Mouse (Mus musculus) layer of hippocampus, postnatal 10 days (tissue): ENCODE measurements around the gene Chn2. TPM values are rescaled to one million over a fixed set of nuclear protein-coding genes. Genes with fewer than 3 reads are reported as not detected.

ENCODE experiments used
- DNase-seq, 2 experiments: peaks; one replicate each; pipeline ENCODE4 v3.0.0; 2021; ENCODE audit warnings: low spot score in 2 of 2
- total RNA-seq, 2 experiments: library from RNA; stranded (reverse); gene quantifications; 2 replicates each; pipeline ENCODE4 v1.2.3; 2021

Gene Chn2
- total RNA-seq, 2 experiments from 2014 or later: 26.5 to 31.0 TPM

DNA sequence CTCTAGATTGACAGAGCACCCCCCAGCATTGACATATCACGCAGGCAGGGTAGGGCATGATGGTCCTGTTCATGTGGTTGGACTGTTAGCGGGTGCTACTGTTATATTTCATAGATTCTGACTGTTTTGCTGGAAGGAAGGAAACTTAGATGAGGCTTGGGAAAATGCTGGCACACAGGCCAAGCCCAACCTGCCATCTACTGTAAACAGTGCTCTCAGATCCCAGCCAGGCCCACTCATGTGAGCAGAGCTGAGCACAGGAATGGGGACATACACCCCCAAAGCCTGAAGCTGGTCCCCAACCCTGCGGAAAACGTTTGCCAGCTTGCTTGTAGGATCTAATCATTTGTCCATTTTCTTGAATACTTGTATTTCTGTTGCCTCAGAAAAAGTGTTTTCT is 32.1 kb downstream of the Chn2 start:
- DNase-seq: no peak

DNA sequence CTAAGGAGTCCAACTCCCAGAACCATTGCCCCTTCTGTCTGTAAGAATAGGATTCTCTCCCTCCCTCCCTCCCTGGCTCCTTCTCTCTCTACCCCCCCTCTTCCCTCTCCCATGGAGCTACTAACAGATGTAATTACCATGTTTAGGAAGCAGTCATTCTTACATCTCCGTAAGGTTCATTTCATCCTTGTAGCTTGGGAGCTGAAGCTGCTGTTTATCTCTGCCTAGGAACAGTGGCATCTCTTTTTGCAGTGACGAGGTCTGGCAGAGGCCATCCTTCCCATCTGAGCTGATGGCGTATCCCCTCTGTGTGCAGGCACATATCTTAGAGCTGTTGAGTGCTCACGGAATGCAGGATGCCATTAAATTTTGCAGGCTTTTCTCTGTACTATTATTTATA is 35.1 kb downstream of the Chn2 start:
- no peak for DNase-seq

DNA sequence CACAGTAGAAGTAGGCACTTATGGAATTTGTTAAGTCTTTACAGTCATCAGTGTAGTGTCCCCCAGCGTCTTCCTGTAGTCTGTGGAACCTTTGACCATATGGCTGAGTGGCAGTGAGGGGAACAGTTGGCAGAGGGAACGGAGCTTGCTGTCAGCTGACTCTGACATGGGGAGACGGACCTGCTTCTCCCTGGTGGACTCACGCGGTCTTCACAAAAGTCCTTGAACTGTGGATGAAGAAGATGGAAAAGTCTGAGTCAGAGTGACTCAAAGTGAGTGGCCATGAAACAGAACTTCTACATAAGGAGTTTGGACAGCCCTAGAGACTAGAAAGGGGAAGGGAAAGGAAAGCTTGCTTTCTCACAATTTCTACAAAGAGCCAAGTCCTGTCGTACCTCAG is 36.1 kb downstream of the Chn2 start:
- DNase-seq: no peak

DNA sequence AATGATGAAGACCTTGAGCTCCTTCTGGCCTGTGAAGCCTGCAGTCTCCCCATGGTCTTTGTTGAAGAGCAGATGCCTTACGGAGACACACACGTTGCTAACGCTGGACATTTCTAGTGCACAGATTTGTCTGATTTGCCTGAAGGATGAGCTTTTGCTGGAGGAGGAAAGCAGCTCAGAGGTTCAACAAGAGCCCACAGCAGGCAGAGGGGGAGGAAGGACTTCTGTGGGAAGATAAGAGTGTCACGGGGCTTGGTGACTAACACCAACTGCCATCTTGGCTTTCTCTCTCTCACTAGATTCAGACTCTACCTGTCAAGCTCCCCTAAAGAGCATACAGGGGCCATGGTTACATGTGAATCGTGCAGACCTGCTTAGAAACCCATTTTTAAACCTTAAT is 37.3 kb downstream of the Chn2 start:
- no peak for DNase-seq

DNA sequence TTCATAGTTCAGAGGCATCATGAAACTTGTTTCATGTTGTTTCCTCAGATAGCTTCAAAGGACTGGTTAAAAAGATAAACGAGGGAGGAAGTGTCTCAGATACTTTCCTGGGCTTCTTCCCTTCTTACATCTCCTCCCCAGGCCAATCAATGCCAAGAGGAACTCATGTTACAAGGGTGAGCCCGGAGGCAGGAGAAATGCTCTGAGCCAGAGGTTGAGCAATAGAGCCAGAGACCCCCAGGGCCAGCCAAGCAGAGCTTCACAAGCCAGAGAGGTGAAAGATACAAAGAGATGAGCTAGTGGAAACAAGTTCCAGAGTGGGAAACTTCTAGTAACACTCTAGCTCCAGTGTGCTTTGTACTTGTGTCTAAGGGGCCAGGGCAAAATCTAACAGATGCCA is 38.9 kb downstream of the Chn2 start:
- no peak for DNase-seq

DNA sequence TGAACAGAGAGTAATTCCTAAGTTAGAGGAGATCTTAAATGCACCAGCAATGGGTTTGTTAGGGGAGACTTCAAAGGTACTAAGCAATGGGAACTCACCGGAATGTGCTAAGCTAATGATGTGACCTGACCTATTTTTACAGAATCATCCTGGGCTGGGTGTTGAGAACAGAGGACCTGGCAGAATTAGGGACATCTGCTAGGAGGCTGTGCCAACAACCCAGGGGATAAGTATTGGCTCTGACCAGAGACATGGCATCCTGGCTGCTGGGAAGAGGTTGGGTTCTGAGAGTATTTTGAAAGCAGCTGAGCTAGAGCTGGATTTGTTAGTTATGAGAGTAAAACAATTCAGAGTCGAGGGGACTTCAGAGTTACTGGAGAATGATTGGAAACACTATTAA is 40.5 kb downstream of the Chn2 start:
- no peak for DNase-seq

DNA sequence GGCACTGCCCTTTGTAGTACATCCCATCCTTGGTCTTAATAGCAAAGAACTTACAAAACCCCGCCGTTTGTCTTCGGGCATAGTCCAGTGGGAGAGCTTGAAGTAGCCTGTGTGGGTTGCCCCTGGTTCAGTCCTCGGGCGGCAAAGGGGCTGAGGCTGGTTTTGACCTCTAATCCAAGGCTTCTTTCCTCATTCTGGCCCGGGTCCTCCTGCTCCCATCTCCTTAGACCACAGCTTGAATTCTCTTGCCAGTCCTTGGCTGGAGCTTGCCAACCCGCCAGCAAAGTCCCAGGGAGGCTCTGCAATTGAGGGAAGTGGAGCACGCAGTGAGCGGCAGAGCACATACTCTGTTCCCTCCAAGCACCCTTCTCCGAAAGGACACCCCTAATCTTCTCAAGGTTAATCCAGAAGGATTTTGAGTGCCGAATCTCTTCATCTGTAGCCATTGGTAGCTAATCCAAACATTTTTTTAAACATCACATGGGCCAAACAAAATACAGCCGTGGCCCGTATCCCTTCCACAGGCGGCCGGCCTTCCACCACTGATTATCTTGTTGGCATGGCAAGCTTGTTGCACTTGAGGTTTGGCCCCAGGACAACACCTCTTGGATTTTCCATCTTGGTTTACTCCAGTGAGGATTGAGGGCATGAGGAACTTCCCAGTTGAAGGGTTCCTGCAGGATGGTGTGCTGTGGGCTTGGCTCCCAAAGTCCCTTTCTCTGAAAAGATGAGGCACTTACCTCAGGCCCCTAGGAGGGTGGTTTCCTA is 41.3 kb downstream of the Chn2 start:
- no peak for DNase-seq

DNA sequence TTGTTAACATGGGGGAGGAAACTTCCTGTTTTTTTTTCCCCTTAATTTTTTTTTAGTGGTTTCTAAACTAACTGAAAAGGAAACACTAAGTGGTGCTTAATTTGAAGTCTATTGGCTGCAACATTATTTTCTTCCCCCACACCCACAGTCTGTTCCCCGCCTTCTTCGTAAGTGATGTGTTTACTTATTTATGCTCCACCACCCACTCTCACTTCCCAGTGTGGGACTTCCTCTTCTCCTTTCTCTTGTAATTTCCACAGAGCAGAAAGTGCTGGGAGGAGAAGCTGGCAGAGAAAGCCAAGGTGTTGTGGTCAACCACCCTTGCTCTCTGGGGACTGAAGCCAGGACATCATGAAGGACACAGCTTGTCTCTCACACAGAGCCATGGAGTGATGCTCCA is 43.2 kb downstream of the Chn2 start:
- no peak for DNase-seq

DNA sequence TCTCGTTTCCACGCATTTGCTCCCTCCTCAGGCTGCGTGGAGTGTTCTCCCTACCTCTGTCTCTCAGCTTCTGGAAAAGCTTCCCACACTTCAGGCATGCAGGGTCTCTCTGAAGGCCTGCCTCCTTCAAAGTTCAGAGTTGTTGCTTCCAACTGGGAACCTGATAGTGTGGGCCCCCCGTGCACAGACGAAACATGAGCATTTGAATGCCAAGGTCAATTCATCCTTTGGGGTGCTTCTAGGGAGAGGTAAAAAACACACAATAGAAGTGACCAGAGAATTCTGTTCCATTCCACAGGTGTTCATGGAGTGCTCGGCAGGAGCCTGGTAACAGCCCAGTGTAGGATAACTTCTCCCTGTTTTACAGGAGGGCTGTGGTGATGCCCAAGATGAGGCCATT is 44.7 kb downstream of the Chn2 start:
- DNase-seq: no peak

DNA sequence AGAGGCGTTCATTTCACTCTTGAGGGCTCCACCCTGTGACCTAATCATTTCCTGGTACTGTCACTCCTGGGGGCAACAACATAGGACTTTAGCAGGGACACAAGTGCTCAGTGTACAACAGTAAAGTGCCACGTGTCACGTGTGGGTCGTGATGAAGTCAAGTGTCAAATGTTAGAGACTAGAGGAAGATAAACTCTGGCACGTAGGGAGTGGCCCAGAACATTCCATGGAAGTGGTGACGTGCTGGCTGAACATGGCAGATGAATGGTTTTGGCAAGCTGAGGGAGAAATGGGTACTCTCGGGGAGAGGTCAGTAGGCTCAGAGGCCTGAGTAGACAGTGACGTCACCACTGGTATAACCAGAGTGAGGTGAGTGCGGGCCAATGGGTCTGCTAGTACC is 45.7 kb downstream of the Chn2 start:
- DNase-seq: no peak

DNA sequence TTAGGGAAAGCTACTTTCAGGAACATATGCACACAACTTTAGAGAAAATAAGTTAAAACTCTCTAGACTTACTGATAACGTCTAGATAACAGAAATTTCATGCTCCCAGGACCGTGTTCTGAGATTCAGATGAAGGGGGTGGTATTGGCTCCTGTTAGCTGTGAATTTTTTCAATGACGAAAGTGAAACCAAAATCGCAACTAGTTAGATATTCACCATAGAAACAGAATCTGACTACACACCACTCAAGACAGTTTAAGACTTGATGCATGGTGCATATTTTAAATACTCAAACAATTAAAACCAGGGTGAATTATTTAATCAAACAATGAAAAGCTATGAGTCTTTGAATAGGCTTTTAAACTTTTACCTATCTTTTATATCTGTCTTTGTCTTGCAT is 48.8 kb downstream of the Chn2 start:
- no peak for DNase-seq

DNA sequence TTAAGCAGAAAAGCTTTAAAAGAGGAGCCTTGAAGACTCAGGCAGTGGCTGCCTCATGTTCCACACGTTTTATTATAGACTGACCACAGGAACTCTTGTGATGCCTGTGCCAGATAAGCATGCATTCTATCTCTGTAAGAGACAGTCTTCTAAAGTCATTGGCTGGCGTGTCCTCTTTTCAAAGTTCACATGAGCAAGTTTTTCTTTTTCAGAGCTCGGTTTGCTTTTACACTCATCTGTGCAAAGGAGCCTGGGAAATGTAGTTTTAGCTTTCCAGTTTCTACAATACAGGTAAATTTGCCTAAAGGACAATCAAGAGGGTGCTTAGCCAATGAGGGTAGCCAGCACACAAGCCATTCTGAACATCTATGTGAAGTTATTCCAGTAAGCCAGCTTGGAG is 51.5 kb downstream of the Chn2 start:
- DNase-seq: no peak

DNA sequence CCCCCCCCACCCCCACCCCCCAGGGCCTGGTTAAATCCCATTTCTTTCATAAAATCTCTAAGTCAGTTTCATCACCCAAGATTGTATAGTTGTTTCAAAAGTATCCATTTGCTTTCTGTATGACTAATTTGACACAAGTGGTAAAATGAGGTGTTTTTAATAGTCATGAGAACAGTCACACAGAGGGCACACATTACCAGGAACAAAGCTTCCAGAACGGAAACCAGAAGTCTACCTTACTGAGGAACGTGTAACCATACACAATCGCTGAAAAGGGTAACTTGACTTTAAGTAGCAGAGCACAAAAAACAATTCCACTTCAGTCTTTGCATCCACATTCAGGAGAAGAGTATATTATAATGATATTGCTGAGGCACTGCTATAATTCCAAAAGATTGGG is 53.6 kb downstream of the Chn2 start:
- no peak for DNase-seq

DNA sequence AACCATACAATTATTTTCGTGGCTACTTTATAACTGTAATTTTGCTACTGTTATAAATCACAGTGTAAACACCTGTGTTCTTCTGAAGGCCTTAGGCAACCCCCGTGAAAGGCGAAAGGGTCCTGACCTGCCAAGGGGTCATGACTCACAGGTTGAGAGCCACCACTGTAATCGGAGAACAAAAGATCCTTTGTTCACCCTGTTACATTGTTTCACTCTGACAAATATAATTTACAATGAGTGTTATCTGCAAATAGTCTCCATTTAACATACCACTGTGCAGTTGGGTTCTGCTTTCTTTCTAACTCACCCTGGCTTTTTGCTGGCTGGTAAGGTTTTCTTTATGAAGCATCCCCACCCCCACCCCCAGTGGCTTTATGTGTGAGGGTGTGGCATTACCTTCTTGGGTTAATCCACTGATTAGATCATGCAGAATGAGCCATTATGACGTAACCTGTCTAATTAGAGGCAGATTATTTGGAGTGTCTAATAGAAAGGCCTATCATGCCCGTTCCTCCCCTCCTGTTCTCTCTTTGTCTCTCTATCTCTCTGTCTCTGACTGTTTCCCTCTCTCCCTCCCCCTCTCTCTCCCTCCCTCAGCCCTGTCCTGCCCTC is 56.9 kb downstream of the Chn2 start:
- DNase-seq: no peak

DNA sequence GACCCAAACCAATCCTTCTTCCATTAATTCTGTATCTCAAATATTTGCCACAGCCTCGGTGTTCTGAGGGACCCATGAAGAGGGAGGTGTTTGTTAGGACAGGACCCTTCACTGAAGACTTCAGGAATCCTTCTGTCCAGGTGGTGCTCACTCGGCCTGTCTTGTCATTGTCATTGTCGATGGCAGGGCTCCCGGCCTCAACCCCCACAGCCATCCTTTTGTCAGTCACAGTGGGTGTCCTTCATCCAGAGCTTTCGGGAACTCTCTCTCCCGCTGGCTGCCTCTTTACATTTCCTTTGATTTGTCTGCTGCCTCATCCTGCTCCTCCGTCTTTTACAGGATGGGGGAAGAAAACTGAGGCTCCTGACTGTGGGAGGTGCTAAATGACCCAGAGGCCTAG is 57.5 kb downstream of the Chn2 start:
- DNase-seq: no peak

DNA sequence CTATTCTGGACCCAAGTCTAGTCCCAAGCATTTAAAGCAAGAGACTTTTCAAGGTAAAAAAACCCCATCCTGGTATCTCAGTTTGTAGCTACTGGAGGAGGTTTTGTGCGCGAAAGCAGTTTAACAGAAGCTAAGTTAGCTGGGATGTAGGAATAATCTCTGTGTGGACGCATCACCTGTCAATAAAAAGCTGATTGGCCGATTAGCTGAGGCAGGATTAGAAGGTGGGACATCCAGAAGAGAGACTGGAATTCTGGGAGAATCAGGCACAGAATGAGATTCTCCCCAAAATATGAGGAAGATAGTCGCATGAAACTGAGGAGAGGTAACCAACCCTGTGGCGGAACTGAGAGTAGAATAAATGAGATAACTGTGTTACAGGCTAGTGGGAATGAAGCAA is 59.0 kb downstream of the Chn2 start:
- no peak for DNase-seq

DNA sequence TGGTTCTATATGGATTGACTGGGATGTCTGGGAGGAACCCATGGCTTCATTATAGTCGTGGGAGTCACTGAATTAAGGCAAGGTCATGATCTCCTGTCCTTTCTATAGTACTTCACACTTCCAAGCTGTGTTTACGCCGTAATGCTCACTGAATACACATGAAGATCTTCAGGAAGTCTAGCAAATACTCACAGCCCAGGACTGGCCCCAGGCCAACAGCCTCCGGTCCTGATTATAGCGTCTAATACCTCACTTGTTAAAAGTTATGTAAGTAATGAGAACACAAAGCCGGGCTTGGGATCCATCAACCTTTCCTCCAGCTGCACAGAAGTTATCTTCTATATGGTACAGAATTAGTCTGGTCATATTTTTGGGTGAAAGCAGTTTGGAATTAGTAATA is 60.3 kb downstream of the Chn2 start:
- DNase-seq: no peak

DNA sequence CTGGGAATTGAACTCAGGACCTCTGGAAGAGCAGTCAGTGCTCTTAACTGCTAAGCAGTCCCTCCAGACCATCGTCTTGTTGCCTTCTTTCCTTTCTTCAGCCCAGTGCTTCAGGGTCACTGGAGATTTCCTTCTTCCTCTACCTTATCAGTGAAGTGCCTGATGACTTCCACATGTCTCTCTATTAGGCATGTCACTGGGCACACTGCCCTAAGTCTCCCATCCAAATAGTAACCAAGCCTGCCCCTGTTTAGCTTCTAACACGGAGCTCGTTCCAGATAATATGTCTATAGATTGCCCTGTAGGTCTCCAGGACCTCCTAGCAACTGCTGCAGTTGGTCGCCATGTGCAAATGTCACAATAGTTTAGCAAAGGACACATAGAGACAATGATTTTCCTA is 62.9 kb downstream of the Chn2 start:
- DNase-seq: no peak

DNA sequence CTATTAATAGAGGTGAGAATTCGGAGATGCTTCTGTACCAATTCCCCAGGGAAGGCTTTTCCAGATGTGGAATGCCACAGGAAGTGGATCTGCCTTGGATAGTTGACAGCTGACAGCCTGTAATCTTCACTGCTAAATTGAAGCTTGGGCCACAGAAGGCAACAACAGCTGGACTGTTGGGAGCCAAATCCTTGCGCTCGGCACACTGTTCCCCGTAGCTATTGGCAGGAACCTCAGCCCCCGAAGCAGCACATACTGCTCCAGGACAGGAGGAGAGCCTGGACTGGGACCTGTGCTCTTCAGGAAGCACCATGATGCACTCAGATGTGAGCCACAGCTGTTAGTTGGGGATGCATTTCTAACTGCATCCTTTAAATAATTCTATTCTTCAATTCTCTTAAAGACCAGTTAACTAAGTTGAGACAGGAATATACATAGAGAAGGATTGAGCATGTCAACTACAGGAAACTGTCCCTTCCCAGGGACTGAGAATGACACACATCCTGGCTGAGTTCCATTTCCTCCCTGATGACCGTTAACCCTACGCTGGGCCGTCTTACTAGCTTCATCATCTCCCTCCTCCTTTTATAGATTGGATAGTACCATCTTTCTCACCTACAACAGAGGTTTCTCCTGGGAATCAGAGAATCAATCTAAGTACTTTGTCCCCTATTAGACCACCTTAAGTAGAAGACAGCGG is 64.1 kb downstream of the Chn2 start:
- DNase-seq: no peak

DNA sequence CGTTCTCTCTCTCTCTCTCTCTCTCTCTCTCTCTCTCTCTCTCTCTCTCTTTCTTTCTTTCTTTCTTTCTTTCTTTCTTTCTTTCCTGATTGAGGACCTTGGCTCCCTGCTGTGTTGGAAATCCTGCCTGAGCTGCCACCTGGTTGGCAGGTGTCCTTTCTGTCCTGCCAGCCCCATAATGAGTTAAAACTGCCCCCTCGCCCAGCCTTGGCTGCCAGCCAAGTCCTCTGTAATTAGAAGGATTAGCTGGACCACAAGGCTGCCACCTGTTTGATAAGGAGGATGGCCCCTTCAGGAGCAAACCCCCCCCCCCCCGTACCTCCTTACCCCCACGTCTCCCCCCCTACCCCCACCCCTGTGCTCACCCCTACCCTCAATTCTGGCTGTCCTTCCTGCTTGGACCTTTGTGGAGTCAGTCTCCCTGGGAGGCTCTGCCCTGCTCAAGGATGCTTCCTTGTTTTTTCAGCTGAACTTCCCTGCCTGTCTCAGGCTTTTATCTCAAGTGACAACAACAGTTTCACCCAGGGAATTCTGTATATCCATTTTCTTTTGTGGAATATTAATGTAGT is 72.1 kb downstream of the Chn2 start:
- no peak for DNase-seq

DNA sequence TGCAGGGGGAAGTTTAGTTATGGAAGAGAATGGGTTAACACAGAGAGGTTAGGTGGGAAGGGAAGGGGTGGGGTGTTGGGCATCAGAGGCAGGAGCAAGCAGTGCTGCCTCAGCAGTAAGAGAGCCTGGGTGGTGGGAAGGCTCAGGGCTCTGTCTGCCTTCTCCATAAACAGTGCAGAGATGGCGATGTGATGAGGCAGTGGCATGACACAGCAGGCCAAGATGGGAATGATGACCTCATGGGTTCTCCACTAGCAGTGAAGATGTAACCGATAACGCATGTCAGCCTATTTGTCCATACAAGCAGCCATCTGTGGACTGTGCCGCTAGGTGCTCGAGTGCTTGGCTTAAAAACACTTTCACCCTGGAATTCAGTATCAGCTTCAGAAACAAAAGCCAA is 74.0 kb downstream of the Chn2 start:
- DNase-seq: no peak

DNA sequence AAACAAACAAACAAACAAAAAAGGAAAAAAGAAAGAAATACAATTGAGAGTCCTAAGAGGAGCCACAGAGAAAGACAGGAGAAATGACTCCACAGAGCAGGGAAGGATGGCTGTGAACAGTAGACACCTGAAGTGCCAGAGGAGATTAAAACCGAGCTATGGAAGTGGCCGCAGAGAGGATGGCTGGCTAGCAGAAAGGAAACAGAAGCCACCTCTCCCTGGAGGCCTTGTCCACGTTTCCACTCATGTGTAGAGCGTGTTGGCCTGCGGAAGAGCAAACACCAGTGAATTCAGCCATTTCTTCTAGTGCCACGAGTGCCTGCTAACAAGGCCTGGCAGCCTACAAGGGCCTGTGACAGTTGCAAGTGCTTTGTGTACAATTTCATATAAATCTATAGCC is 75.1 kb downstream of the Chn2 start:
- no peak for DNase-seq
